Mouse (Mus musculus) left cerebral cortex, postnatal 10 days (tissue): ENCODE measurements around the gene Insig2. TPM values are rescaled to one million over a fixed set of nuclear protein-coding genes. Genes with fewer than 3 reads are reported as not detected.

Source experiments
- DNase-seq, 2 experiments: peaks; one replicate each; pipeline ENCODE4 v3.0.0; 2021 to 2022; ENCODE audit warnings: low spot score in 2 of 2, mixed read lengths in 1 of 2; ENCODE audit errors: extremely low spot score in 1 of 2
- intact Hi-C: fragments of 180-260 bp; cut with DNase I; formaldehyde crosslinking; loops from one replicate; pipeline ENCODE4 v1.15.1; 2025
- total RNA-seq, 2 experiments: library from RNA; stranded (reverse); gene quantifications; 2 replicates each; pipeline ENCODE4 v1.2.3; 2021

Insig2 gene
- total RNA-seq, 2 experiments from 2014 or later: 41.6 to 43.7 TPM

DNA sequence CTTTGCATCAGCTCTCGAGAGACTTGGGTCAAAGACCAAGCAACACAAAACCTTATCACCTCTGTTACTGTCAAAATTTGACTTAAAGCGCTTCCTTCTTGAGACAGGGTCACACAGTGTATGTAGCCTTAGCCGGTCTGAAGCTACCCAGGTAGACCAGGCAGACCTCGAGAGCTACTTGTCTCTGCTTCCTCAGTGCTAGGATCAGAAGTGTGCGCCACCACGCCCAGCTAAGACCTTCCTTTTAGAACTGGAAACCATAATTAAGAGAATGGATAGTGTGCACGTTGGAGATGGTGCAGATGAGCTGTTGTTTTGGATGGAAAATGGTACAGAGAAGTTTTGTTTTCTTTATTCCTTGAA lies 4.2 kb downstream of the Insig2 start:
- intact Hi-C loops: no loop called here

DNA sequence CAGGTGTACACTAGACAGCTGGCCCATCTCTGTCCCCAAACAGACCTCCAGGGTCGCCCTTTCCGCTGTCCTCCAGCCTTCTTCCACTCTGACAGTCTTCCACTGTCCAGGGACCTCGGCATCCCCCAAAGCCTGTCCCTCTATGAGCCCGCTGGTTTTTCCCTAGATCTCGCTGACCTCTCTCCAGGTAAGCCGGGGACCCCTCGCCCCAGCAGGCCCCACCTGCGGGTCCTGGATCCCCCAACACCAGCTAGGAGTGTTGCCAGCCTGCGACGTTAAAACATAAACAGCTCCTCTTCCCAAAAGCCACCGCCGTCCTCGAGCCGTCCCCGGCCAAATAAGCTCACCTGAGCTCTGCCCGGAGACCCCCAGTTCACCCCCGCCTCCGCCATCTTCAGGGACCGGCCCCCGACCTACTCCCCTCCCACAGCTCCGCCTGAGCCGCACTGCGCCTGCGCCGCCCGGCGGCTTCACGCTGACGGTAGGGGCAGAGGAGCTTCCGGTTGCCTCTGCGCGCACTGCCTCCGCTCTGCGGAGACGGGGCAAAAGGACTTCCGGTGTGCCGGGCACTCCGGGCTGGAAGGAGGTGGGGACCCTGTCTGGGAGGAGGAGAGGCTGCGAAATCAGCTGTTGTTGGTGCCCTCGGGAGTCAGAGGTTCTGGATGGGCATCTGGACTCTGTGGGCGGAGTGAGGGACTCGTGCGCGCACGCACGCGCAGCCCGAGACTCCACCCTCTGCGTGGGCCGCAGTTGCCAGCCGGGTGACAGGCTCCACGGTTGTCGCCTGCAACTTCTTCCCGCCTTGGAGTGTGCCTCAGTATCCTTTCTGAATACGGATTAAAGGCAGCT lies 4.8 kb downstream of the Insig2 start:
- DNase-seq: peak; percentile 87 to 96
- intact Hi-C loops: no loop called here

More for the DNA sequence above, 4.2 kb downstream of the Insig2 start:
- DNase-seq: no peak

- intact Hi-C loops: no loop called here
- no peak for DNase-seq
These were observed 5.6 kb downstream of the Insig2 start for GRCm38 (mm10) chr1:121326591-121327343.

DNA sequence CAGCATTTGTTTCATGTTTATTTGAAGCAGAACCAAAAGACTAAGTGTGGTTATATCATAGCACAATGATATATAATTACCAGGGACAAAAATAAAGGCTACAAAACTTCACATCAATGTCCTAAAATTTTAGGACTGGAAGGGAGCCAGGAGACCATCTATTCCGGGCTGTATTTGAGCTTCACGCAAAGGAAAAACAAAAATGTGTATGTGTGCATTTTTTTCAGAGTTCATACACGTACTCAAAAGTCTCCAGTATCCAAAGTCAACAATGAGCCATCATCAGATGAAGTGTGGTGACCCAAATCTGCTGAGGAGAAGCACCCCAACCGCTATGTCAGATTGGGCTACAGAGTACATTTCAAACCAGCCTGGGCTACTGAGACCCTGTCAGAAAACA lies 8.9 kb downstream of the Insig2 start:
- DNase-seq: no peak
- intact Hi-C loops: no loop called here

- no peak for DNase-seq
- intact Hi-C loops: no loop called here
These were observed 17.5 kb downstream of the Insig2 start for GRCm38 (mm10) chr1:121314766-121315428.

GRCm38 (mm10) chr1:121313181-121313580 lies 19.2 kb downstream of the Insig2 start:
- DNase-seq: no peak
- intact Hi-C loops: no loop called here

- intact Hi-C loops: no loop called here
- no peak for DNase-seq
These were observed 20.1 kb downstream of the Insig2 start for GRCm38 (mm10) chr1:121312326-121312725.

DNA sequence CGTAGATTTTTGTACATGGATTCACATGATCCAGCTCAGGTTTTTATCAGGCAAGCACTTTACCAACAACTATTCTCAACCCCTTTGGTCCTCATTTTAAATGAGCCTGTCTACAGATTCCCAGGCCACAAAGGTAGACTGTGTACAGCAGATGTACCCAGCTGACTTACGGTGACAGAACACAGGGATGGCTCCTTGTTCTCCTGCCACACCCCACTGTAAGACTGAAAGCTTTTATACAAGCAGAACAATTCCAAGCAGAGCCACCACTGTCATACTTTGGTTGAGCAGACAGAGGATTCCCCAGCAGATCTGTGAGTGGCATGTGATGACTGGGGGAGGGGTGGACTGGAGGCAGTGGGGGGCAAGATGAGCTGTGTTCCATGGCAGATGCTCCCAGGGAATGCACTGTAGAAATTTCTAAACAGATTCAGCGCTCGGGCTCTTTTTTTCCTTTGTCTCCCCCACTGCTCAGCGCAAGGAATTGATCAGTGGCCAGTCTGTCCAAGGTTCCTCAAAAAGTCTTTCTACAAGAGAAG lies 35.6 kb downstream of the Insig2 start:
- intact Hi-C loops: no loop called here
- DNase-seq: no peak

DNA sequence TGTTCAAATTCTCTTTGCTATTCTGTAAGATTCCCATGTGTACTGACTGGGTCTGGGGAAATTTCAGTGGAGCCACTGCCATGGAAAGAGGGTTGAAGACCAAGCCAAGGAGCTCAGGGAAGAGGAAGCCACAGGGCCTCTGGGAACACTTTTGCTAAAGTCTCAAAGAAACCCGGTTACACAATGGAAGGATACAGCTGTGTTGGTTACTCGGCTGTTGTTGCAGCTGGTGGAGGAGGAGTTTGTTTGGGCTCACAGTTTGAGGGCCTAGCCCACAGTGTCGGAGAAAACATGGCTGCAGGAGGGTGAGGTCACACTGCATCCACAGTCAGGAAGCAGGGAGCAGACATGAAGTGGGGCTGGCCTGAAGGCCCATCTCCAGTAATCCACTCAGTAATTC lies 38.8 kb downstream of the Insig2 start:
- intact Hi-C loops: no loop called here
- no peak for DNase-seq

DNA sequence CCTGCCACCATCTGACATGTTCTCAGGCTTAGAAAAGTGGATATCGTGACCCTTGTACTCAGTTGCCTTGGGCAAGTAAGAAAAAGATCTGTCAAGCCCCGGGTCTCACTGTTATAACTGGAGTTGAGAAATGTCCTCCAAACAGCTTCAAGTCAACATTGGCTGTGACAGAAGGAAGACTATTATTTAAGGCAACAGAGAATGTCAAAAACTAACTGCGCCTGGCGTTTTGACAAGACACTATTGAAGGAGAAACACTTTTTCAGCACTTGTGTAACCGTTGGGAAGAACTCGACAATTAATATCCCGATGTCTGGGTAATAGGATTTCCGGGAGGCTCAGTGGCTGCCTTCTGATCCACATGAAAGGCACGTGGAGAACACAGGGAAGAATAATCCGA lies 41.5 kb downstream of the Insig2 start:
- no peak for DNase-seq
- intact Hi-C loops: no loop called here

- intact Hi-C loops: no loop called here
- no peak for DNase-seq
These were observed 42.0 kb downstream of the Insig2 start for GRCm38 (mm10) chr1:121290340-121290739.

DNA sequence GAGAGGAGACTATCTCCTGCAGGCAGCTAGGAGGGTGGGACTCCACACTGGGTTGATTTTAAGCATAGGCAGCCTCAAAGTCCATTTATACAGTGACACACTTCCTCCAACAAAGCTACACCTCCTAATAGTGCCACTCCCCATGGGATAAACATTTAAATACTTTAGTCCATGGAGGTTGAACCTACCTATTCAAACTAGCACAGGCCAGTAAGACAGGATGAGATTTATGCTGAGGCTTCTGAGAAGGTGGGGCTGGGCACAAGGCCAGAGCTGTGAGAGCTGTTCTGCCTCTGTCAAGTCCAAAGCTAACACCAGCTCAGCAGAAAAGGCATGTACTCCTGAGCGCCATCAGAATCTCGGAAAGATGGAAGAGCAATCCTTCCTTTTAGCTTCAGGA lies 48.2 kb downstream of the Insig2 start:
- DNase-seq: peak in 1 of 2 experiments; percentile 37
- intact Hi-C loops: no loop called here

DNA sequence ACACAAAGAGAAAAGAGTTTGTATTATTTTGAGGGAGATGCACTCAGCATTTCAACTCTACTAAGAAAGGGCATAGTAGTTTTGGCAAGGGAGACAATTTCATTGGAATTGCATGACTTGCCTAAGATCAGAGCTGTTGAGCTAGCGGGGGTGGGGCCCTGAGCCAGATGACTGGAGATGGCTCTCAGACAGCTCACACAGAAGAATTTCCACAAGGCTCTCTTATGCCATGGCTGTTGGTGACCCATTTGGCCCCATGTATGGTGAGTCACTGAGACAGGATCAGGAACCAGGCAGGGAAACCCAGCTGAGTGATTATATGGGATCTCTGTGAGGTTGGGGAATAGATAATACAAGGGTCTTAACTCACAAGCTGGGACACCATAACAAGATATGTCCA lies 51.9 kb downstream of the Insig2 start:
- intact Hi-C loops: no loop called here
- DNase-seq: peak in 1 of 2 experiments; percentile 28

- intact Hi-C loops: no loop called here
- no peak for DNase-seq
These were observed 54.0 kb downstream of the Insig2 start for GRCm38 (mm10) chr1:121278370-121278769.

DNA sequence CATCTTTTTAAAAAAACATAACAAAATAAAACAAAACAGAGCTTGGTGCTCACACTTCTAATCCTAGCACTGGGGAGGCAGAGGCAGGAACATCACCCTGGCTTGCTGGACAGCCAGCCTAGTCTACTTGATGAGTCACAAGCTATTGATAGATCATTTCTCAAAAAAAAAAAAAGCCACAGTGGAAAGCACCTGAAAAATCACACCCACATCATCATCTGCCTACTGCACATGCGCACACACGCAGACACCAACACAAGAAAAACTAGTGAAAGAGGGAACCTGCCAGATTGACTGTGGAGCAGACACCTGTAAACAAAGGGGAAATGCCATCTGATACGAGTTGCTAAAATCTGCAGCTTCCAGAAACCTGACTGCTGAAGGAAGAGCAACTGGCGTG lies 54.9 kb downstream of the Insig2 start:
- no peak for DNase-seq
- intact Hi-C loops: no loop called here

GRCm38 (mm10) chr1:121275961-121276506 lies 56.4 kb downstream of the Insig2 start:
- no peak for DNase-seq
- intact Hi-C loops: no loop called here

DNA sequence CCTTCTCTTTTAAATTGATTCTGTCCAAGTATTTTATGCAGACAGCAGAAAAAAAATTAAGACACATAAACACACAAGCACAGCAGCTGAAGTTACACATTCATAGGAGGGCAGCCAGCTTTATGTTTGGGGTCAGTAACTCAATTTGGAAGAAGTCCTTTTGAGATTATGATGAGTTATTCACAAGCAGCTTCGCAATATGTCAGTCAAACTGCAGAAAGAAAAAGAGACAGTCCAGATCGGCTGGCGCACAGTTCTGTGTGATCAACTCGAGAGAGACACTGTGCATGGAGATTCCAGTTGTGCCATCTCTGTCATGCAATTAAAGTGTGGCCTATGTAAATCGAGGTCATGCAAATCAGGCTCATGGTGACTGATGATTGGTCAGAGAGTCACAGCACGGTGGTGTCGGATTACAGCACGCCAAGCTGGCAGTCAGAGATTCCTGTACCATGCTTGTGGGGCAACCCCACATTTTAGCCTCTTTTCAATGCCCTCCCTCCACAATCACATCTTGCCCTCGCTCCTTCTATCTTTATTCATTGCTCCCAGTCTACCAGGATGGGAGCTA lies 72.1 kb downstream of the Insig2 start:
- intact Hi-C loops: no loop called here
- DNase-seq: no peak
